Mouse (Mus musculus): ENCODE measurements around the gene Fbln1. TPM values are rescaled to one million over a fixed set of nuclear protein-coding genes. Genes with fewer than 3 reads are reported as not detected.

Gene Fbln1
- polyA plus RNA-seq, 1 experiment from 2014 or later, result 145 TPM

DNA sequence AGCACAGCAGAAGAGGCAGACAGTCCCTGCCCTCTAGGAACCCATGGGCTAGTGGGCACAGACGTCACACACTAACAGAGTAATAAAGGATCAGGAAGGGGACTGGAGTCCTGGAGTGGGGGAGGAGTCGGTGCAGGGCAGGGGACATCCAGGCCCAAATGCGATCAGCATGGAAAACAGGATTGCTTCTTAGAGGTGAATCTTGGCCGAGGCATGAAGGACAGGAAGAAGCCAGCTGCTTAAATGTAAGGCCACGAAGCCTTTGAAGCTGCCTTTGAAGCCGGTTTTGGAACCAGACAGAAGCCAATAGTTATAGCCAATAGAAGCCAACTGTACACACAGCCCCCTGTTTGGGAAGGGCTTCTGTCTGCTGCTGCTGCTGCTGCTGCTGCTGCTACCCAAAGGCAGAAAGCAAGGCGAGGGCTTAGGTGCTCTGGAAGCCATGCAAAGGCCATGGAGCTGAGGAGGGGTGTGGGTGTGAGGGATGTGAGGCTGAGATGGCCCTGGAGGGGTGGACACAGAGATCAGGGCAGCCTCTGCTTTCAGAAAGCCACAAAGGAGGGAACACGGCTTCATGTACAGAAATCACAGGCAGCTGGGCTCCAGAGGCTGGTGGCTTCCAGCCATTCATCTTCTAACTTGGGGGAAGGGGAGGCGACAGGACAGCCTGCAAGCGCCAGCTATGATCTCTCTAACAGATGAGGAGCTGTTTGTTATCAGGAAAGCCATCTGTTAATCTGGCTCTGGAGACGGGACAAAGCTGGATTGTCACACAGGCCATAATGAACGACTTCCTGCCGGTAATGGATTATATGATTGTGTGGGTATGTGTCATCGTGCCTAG is 5.1 kb upstream of the Fbln1 start:
- no peak overlapping the region for H3K4me2 ChIP-seq
- H3K4me3 ChIP-seq (ENCODE audit: low read depth, low read length), result no peak overlapping the region
- no peaks in the 10 kb centered on the region for H3K9me3 ChIP-seq (replicated peaks; ENCODE audit: control insufficient read depth, low read length)
- H3K36me3 ChIP-seq (ENCODE audit: control insufficient read depth, insufficient read depth, low read length), result no peaks in the 10 kb centered on the region
- H3K27ac ChIP-seq (ENCODE audit: low read depth, low read length), result no peak overlapping the region
- no peaks in the 10 kb centered on the region for H3K4me1 ChIP-seq (ENCODE audit: control insufficient read depth, insufficient read depth, low read length)
- H3K9ac ChIP-seq (ENCODE audit: low read depth, low read length), result no peak overlapping the region; the same call in 1 of the 2 replicates
- WGBS (ENCODE audit: insufficient replicate concordance), result 41% methylated on average over 14 of the region's 14 CpGs
- no peak for ATAC-seq (replicated peaks; ENCODE audit: insufficient number of reproducible peaks, low FRiP score, low TSS enrichment)
- peaks cover 7% of the 10 kb centered on the region for H3K27me3 ChIP-seq (ENCODE audit: control insufficient read depth, insufficient read depth, low read length)

DNA sequence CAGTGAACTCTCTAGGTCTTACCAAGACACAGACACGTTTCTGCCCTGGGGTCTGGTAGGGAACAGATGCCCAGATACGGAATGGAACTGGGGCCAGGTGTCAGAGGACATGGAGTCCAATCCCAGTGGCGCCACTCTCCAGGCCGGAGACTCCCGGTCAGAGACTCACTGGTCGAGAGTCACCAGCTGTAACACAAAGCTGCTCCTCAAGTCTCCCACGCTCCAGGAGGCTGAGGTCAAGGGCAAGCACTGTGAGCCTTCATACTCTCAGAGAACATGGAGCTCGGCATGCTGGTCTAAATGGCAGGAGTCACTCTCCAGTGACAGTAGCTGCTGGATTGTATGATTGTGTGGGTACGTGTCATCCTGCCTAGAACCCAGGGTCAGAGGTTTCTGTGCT is 3.5 kb upstream of the Fbln1 start:
- no peak overlapping the region for H3K27ac ChIP-seq (ENCODE audit: low read depth, low read length)
- no peaks in the 10 kb centered on the region for H3K36me3 ChIP-seq (ENCODE audit: control insufficient read depth, insufficient read depth, low read length)

DNA sequence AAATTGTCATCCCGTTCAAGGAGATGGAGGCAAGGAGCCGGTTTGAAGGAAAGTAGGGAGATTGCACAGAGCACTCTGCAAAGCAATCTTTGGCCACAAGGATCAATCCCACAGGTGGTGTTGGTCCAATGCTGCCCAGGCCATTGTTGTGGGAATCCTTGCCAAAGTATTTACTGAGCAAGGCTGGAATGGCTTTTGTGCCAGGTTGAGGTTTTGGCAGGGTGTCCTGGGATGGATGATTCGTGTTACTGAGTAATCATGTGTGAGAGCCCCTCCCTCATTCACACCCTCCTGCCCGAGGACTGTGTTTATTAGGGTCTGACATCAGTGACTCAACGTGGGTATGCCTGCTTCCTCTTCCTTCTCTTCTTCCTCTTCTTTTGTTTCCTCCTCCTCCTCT is 3.0 kb upstream of the Fbln1 start:
- no peaks in the 10 kb centered on the region for H3K9me3 ChIP-seq (replicated peaks; ENCODE audit: control insufficient read depth, low read length)
- ATAC-seq (replicated peaks; ENCODE audit: insufficient number of reproducible peaks, low FRiP score, low TSS enrichment), result no peak
- WGBS (ENCODE audit: insufficient replicate concordance), result 59% methylated on average over 5 of the region's 5 CpGs
- no peak overlapping the region for H3K27ac ChIP-seq (ENCODE audit: low read depth, low read length)
- H3K27me3 ChIP-seq (ENCODE audit: control insufficient read depth, insufficient read depth, low read length), result peaks cover 7% of the 10 kb centered on the region
- no peaks in the 10 kb centered on the region for H3K36me3 ChIP-seq (ENCODE audit: control insufficient read depth, insufficient read depth, low read length)
- no peak overlapping the region for H3K4me2 ChIP-seq
- no peak overlapping the region for H3K9ac ChIP-seq (ENCODE audit: low read depth, low read length)
- no peak overlapping the region for H3K4me3 ChIP-seq (ENCODE audit: low read depth, low read length)
- peaks cover 15% of the 10 kb centered on the region for H3K4me1 ChIP-seq (ENCODE audit: control insufficient read depth, insufficient read depth, low read length)

More for the DNA sequence above, 3.5 kb upstream of the Fbln1 start:
- no peak overlapping the region for H3K4me3 ChIP-seq (ENCODE audit: low read depth, low read length)
- no peak overlapping the region for H3K4me2 ChIP-seq
- no peaks in the 10 kb centered on the region for H3K9me3 ChIP-seq (replicated peaks; ENCODE audit: control insufficient read depth, low read length)
- peaks cover 9% of the 10 kb centered on the region for H3K4me1 ChIP-seq (ENCODE audit: control insufficient read depth, insufficient read depth, low read length)
- ATAC-seq (replicated peaks; ENCODE audit: insufficient number of reproducible peaks, low FRiP score, low TSS enrichment), result no peak
- WGBS (ENCODE audit: insufficient replicate concordance), result 71% methylated on average over 9 of the region's 9 CpGs
- H3K27me3 ChIP-seq (ENCODE audit: control insufficient read depth, insufficient read depth, low read length), result peaks cover 7% of the 10 kb centered on the region
- no peak overlapping the region for H3K9ac ChIP-seq (ENCODE audit: low read depth, low read length)

- 53% methylated on average over 8 of the region's 8 CpGs for WGBS (ENCODE audit: insufficient replicate concordance)
Observed at GRCm38 (mm10) chr15:85204383-85204782, 1.4 kb upstream of the Fbln1 start.

DNA sequence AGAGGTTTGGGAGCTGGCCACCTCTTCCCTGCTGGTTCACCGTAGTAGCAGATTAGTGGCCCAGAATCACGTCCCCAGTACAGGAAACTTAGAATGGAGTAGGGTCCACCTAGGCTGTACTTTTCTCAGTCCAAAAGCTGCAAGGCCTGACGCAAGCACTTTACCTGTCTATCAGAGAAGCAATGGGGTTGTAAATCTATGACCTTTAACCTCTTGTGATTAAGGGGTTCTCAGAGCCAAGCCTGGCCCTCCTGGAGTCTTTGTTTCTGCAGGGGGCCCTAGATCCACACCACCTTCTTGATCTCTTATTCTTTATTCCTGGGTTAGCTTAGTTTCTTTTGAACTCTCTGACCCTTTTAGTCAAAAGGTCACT is 940 bp downstream of the Fbln1 start:
- Histone ChIP-seq H3K36me3 (ENCODE audit: control insufficient read depth, insufficient read depth, low read length) (0 out of 2 replicates have a peak, but pooled peaks cover 5% of the 10 kb centered on the region), H3K4me2 (peak overlapping the region; percentile 91), H3K27ac (ENCODE audit: low read depth, low read length) (peak overlapping the region; percentile 75), H3K4me1 (ENCODE audit: control insufficient read depth, insufficient read depth, low read length) (peaks cover 22% of the 10 kb centered on the region), H3K27me3 (ENCODE audit: control insufficient read depth, insufficient read depth, low read length) (peaks cover 7% of the 10 kb centered on the region), H3K9ac (ENCODE audit: low read depth, low read length) (peak overlapping the region; percentile 91), H3K4me3 (ENCODE audit: low read depth, low read length) (peak overlapping the region; percentile 76), H3K9me3 (replicated peaks; ENCODE audit: control insufficient read depth, low read length) (no peaks in the 10 kb centered on the region; the same call in 1 of the 2 replicates)
- ATAC-seq (replicated peaks; ENCODE audit: insufficient number of reproducible peaks, low FRiP score, low TSS enrichment), result no peak
- WGBS (ENCODE audit: insufficient replicate concordance), result 11% methylated on average over 3 of the region's 3 CpGs

More at GRCm38 (mm10) chr15:85204383-85204782, 1.4 kb upstream of the Fbln1 start:
- ATAC-seq (replicated peaks; ENCODE audit: insufficient number of reproducible peaks, low FRiP score, low TSS enrichment), result no peak
- Histone ChIP-seq H3K9ac (ENCODE audit: low read depth, low read length) (no peak overlapping the region), H3K4me1 (ENCODE audit: control insufficient read depth, insufficient read depth, low read length) (peaks cover 22% of the 10 kb centered on the region), H3K4me2 (no peak overlapping the region), H3K4me3 (ENCODE audit: low read depth, low read length) (no peak overlapping the region), H3K36me3 (ENCODE audit: control insufficient read depth, insufficient read depth, low read length) (0 out of 2 replicates have a peak, but pooled peaks cover 3% of the 10 kb centered on the region), H3K9me3 (replicated peaks; ENCODE audit: control insufficient read depth, low read length) (no peaks in the 10 kb centered on the region; the same call in 1 of the 2 replicates), H3K27me3 (ENCODE audit: control insufficient read depth, insufficient read depth, low read length) (peaks cover 7% of the 10 kb centered on the region), H3K27ac (ENCODE audit: low read depth, low read length) (no peak overlapping the region)

GRCm38 (mm10) chr15:85207081-85207480 is 1.3 kb downstream of the Fbln1 start:
- Histone ChIP-seq H3K4me2 (peak overlapping the region; percentile 91), H3K9me3 (replicated peaks; ENCODE audit: control insufficient read depth, low read length) (peaks cover under 1% of the 10 kb centered on the region; the same call in 1 of the 2 replicates), H3K4me3 (ENCODE audit: low read depth, low read length) (peak overlapping the region; percentile 76), H3K9ac (ENCODE audit: low read depth, low read length) (peak overlapping the region; percentile 91), H3K27ac (ENCODE audit: low read depth, low read length) (peak overlapping the region; percentile 75), H3K4me1 (ENCODE audit: control insufficient read depth, insufficient read depth, low read length) (peaks cover 22% of the 10 kb centered on the region), H3K27me3 (ENCODE audit: control insufficient read depth, insufficient read depth, low read length) (peaks cover 7% of the 10 kb centered on the region), H3K36me3 (ENCODE audit: control insufficient read depth, insufficient read depth, low read length) (peaks cover 6% of the 10 kb centered on the region; the same call in 1 of the 2 replicates)
- 9% methylated on average over 3 of the region's 3 CpGs for WGBS (ENCODE audit: insufficient replicate concordance)
- ATAC-seq (replicated peaks; ENCODE audit: insufficient number of reproducible peaks, low FRiP score, low TSS enrichment), result no peak

DNA sequence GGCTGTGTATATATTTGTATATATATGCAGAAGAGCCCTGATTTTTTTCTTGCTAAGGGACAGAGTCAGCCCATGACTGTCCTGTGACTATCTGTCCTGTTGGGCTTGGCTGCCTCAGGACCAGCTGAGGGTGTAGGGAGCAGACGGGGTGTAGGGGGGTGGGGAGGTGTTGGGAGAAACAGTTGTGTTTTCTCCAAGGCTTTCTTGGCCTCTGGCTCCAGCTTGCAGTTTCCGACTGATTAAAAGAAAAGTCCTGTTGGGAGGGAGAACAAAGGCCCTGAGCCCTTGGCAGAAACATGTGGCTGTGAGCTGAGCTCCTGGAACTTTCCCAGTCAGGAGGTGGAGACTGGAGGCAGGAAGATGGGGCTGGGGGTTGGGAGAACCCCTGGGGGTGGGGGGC is 2.0 kb downstream of the Fbln1 start:
- 3% methylated on average over 2 of the region's 2 CpGs for WGBS (ENCODE audit: insufficient replicate concordance)
- H3K27ac ChIP-seq (ENCODE audit: low read depth, low read length), result peak overlapping the region; percentile 75
- H3K9ac ChIP-seq (ENCODE audit: low read depth, low read length), result peak overlapping the region; percentile 91
- H3K9me3 ChIP-seq (replicated peaks; ENCODE audit: control insufficient read depth, low read length), result peaks cover 2% of the 10 kb centered on the region; the same call in 1 of the 2 replicates
- H3K4me3 ChIP-seq (ENCODE audit: low read depth, low read length), result peak overlapping the region; percentile 76
- peaks cover 22% of the 10 kb centered on the region for H3K4me1 ChIP-seq (ENCODE audit: control insufficient read depth, insufficient read depth, low read length)
- H3K4me2 ChIP-seq, result peak overlapping the region; percentile 91
- H3K36me3 ChIP-seq (ENCODE audit: control insufficient read depth, insufficient read depth, low read length), result peaks cover 9% of the 10 kb centered on the region; the same call in 1 of the 2 replicates
- peaks cover 6% of the 10 kb centered on the region for H3K27me3 ChIP-seq (ENCODE audit: control insufficient read depth, insufficient read depth, low read length)
- ATAC-seq (replicated peaks; ENCODE audit: insufficient number of reproducible peaks, low FRiP score, low TSS enrichment), result 0 out of 2 replicates have a peak, but pooled peaks have one; percentile 36

- peaks cover 22% of the 10 kb centered on the region for H3K4me1 ChIP-seq (ENCODE audit: control insufficient read depth, insufficient read depth, low read length)
- WGBS (ENCODE audit: insufficient replicate concordance), result 5% methylated on average over 10 of the region's 10 CpGs
- peak overlapping the region; percentile 75 for H3K27ac ChIP-seq (ENCODE audit: low read depth, low read length)
- ATAC-seq (replicated peaks; ENCODE audit: insufficient number of reproducible peaks, low FRiP score, low TSS enrichment), result no peak
- peaks cover 9% of the 10 kb centered on the region; the same call in 1 of the 2 replicates for H3K36me3 ChIP-seq (ENCODE audit: control insufficient read depth, insufficient read depth, low read length)
- peak overlapping the region; percentile 91 for H3K4me2 ChIP-seq
- H3K9ac ChIP-seq (ENCODE audit: low read depth, low read length), result peak overlapping the region; percentile 91
- peak overlapping the region; percentile 76 for H3K4me3 ChIP-seq (ENCODE audit: low read depth, low read length)
- H3K27me3 ChIP-seq (ENCODE audit: control insufficient read depth, insufficient read depth, low read length), result peaks cover 4% of the 10 kb centered on the region; the same call in 1 of the 2 replicates
- H3K9me3 ChIP-seq (replicated peaks; ENCODE audit: control insufficient read depth, low read length), result peaks cover 2% of the 10 kb centered on the region; the same call in 1 of the 2 replicates
Observed at GRCm38 (mm10) chr15:85208332-85208731, 2.6 kb downstream of the Fbln1 start.

Measured in heart, embryonic 11.5 days (tissue).